Mouse (Mus musculus) heart, adult 2 months (tissue): ENCODE results near the gene Tbc1d7. TPM values are rescaled to one million over a fixed set of nuclear protein-coding genes. Genes with fewer than 3 reads are reported as not detected.

Source experiments
- DNase-seq, 2 experiments: peaks; one replicate each; pipeline ENCODE4 v3.0.0; 2021
- H3K27ac ChIP-seq: fragments of 200-600 bp; 2 replicates; pipeline ENCODE4 v1.8.1; 2022
- H3K27me3 ChIP-seq: fragments of 200-500 bp; 2 replicates; pipeline ENCODE4 v1.6.1; 2012; ENCODE audit warnings: mild to moderate bottlenecking, low read length, inconsistent platforms, mixed read lengths; ENCODE audit not compliant: control insufficient read depth, insufficient read depth
- H3K36me3 ChIP-seq: fragments of 200-500 bp; 2 replicates; pipeline ENCODE4 v1.6.1; 2012; ENCODE audit warnings: low read length, inconsistent platforms; ENCODE audit not compliant: control insufficient read depth, insufficient read depth
- H3K4me1 ChIP-seq: fragments of 200-500 bp; 2 replicates; pipeline ENCODE4 v1.6.1; 2011; ENCODE audit warnings: low read length; ENCODE audit not compliant: control insufficient read depth, insufficient read depth
- H3K4me3 ChIP-seq: fragments of 200-600 bp; 2 replicates; pipeline ENCODE4 v1.8.1; 2022
- H3K79me2 ChIP-seq: fragments of 200-500 bp; replicated peaks from 2 replicates; pipeline ENCODE4 v1.6.1; 2012; ENCODE audit warnings: mild to moderate bottlenecking, inconsistent platforms, low read length, moderate library complexity, mixed read lengths; ENCODE audit not compliant: control insufficient read depth, insufficient read depth
- H3K9ac ChIP-seq: fragments of 200-500 bp; 2 replicates; pipeline ENCODE4 v1.6.1; 2012; ENCODE audit warnings: low read depth, mild to moderate bottlenecking, control low read depth, inconsistent platforms, low read length, mixed read lengths
- CTCF ChIP-seq: fragments of 200-600 bp; IDR thresholded peaks from 2 replicates; pipeline ENCODE4 v1.8.1; 2022; ENCODE audit warnings: antibody characterized with exemption, mild to moderate bottlenecking, moderate library complexity
- EP300 ChIP-seq: fragments of 200-500 bp; IDR thresholded peaks from 2 replicates; pipeline ENCODE4 v1.6.1; 2011; ENCODE audit warnings: low read depth, low read length, control low read depth; ENCODE audit not compliant: insufficient read depth
- POLR2A ChIP-seq: fragments of 200-500 bp; IDR thresholded peaks from 2 replicates; pipeline ENCODE4 v1.6.1; 2011; ENCODE audit warnings: mild to moderate bottlenecking, low read depth, low read length, control low read depth; ENCODE audit not compliant: insufficient read depth
- WGBS: fragments of 180-500 bp; shearing (Covaris S2); methylation state at CpG from one replicate; pipeline ENCODE4 v1.1.7; 2018; 5-methylcytosine and 5-hydroxymethylcytosine counted together
- intact Hi-C: fragments of 180-260 bp; cut with DNase I; formaldehyde crosslinking; loops from one replicate; pipeline ENCODE4 v1.15.1; 2025
- polyA plus RNA-seq: library from polyadenylated mRNA; depleted of rRNA; stranded (reverse); fragments of >200 nt; gene quantifications from 2 replicates; pipeline ENCODE4 v1.2.3, GENCODE M21; 2012
- total RNA-seq, 2 experiments: library from RNA; stranded (reverse); gene quantifications; 2 replicates each; pipeline ENCODE4 v1.2.3; 2021

Tbc1d7 gene
- total and polyA plus RNA-seq, 3 experiments = 28.5 to 34.1 (median 28.8) TPM

- no peaks in the 10 kb centered on the region for H3K27me3 ChIP-seq
- no peak overlapping the region for H3K9ac ChIP-seq
- WGBS = 84% methylated on average over 9 of the region's 9 CpGs
- DNase-seq = no peak
- 0 out of 2 replicates have a peak, but pooled peaks cover 2% of the 10 kb centered on the region for H3K79me2 ChIP-seq
- peaks cover 2% of the 10 kb centered on the region; the same call in 1 of the 2 replicates for H3K36me3 ChIP-seq
- no peak overlapping the region for H3K4me3 ChIP-seq
- H3K4me1 ChIP-seq = peaks cover 10% of the 10 kb centered on the region
- intact Hi-C loops = no loop called here
- H3K27ac ChIP-seq = no peak overlapping the region
- TF ChIP-seq EP300 (no peak), POLR2A (no peak), CTCF (no peak)
These were observed 44.8 kb upstream of the Tbc1d7 start for GRCm38 (mm10) chr13:43215994-43216706.

- DNase-seq = no peak
- intact Hi-C loops = no loop called here
These were observed 44.1 kb upstream of the Tbc1d7 start for GRCm38 (mm10) chr13:43215144-43215993.

GRCm38 (mm10) chr13:43212338-43212737 lies 41.0 kb upstream of the Tbc1d7 start:
- Histone ChIP-seq H3K27ac (peak overlapping the region; percentile 67), H3K79me2 (0 out of 2 replicates have a peak, but pooled peaks cover 2% of the 10 kb centered on the region), H3K27me3 (no peaks in the 10 kb centered on the region), H3K36me3 (no peaks in the 10 kb centered on the region), H3K9ac (0 out of 2 replicates have a peak overlapping the region, but pooled peaks have one; percentile 7), H3K4me3 (no peak overlapping the region), H3K4me1 (peaks cover 4% of the 10 kb centered on the region)
- 36% methylated on average over 7 of the region's 7 CpGs for WGBS
- peak; percentile 57 to 64 for DNase-seq
- intact Hi-C loops = no loop called here
- TF ChIP-seq EP300 = 0 out of 2 replicates have a peak, but pooled peaks have one; percentile 12
- no peak for TF ChIP-seq CTCF
- no peak for TF ChIP-seq POLR2A

More at GRCm38 (mm10) chr13:43215144-43215993, 44.1 kb upstream of the Tbc1d7 start:
- H3K27me3 ChIP-seq = no peaks in the 10 kb centered on the region
- WGBS = 41% methylated on average over 19 of the region's 19 CpGs
- H3K9ac ChIP-seq = no peak overlapping the region
- no peak overlapping the region for H3K4me3 ChIP-seq
- 0 out of 2 replicates have a peak, but pooled peaks cover 2% of the 10 kb centered on the region for H3K79me2 ChIP-seq
- peaks cover 10% of the 10 kb centered on the region for H3K4me1 ChIP-seq
- H3K27ac ChIP-seq = no peak overlapping the region
- TF ChIP-seq EP300 = no peak
- no peak for TF ChIP-seq CTCF
- no peak for TF ChIP-seq POLR2A
- H3K36me3 ChIP-seq = peaks cover 2% of the 10 kb centered on the region; the same call in 1 of the 2 replicates

GRCm38 (mm10) chr13:43210956-43211355 lies 39.7 kb upstream of the Tbc1d7 start:
- no peak for DNase-seq
- Histone ChIP-seq H3K36me3 (no peaks in the 10 kb centered on the region), H3K4me3 (no peak overlapping the region), H3K27ac (no peak overlapping the region), H3K4me1 (peaks cover 4% of the 10 kb centered on the region), H3K79me2 (peaks cover 1% of the 10 kb centered on the region; the same call in 1 of the 2 replicates), H3K9ac (no peak overlapping the region), H3K27me3 (no peaks in the 10 kb centered on the region)
- WGBS = 90% methylated on average over 5 of the region's 5 CpGs
- TF ChIP-seq CTCF (no peak), POLR2A (no peak), EP300 (no peak)
- intact Hi-C loops = no loop called here

GRCm38 (mm10) chr13:43209560-43209959 lies 38.3 kb upstream of the Tbc1d7 start:
- TF ChIP-seq EP300 = no peak
- no peak for TF ChIP-seq POLR2A
- no peak for TF ChIP-seq CTCF
- Histone ChIP-seq H3K4me3 (no peak overlapping the region), H3K27ac (no peak overlapping the region), H3K9ac (no peak overlapping the region), H3K27me3 (no peaks in the 10 kb centered on the region), H3K4me1 (peaks cover 3% of the 10 kb centered on the region), H3K79me2 (peaks cover 1% of the 10 kb centered on the region; the same call in 1 of the 2 replicates), H3K36me3 (no peaks in the 10 kb centered on the region)
- 70% methylated on average over 5 of the region's 5 CpGs for WGBS
- intact Hi-C loops = no loop called here
- peak in 1 of 2 experiments; percentile 43 for DNase-seq
